Mouse (Mus musculus): ENCODE measurements around the gene Tec. TPM values are rescaled to one million over a fixed set of nuclear protein-coding genes. Genes with fewer than 3 reads are reported as not detected.

The Tec gene
- polyA plus RNA-seq, 1 experiment from 2014 or later = 12.1 TPM

DNA sequence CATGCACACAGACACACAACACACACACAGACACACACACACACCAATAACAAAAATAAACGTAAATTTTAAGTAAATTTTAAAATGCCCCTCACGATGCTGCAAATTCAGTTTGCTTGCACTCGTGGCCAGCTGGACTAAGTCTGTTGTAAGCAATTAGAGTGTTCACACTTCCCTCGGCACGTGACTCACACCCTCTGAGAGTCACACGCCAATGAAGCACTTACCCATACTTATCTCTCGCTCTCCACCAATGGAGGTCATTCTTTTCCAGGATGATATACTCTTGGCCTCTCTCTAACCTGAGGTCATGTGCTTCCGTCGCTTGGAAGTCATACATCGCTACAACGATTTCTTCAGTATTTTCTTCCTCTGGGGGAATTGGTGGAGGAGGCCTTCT, 86.5 kb downstream of the Tec start:
- H3K27ac ChIP-seq (ENCODE audit: low read length) = no peak overlapping the region
- ATAC-seq (ENCODE audit: low FRiP score, low TSS enrichment) = no peak
- H3K4me2 ChIP-seq (replicated peaks; ENCODE audit: low read depth, low read length) = no peak overlapping the region
- peaks cover 3% of the 10 kb centered on the region; the same call in 1 of the 2 replicates for H3K4me1 ChIP-seq (ENCODE audit: insufficient read depth, low read length)
- no peak overlapping the region for H3K9ac ChIP-seq (replicated peaks; ENCODE audit: low read length)
- H3K36me3 ChIP-seq (ENCODE audit: insufficient read depth, low read length) = no peaks in the 10 kb centered on the region
- H3K4me3 ChIP-seq (ENCODE audit: low read length) = no peak overlapping the region
- H3K9me3 ChIP-seq (ENCODE audit: low read length) = no peaks in the 10 kb centered on the region
- WGBS = 76% methylated on average over 11 of the region's 11 CpGs
- H3K27me3 ChIP-seq (ENCODE audit: insufficient read depth, low read length) = no peaks in the 10 kb centered on the region

DNA sequence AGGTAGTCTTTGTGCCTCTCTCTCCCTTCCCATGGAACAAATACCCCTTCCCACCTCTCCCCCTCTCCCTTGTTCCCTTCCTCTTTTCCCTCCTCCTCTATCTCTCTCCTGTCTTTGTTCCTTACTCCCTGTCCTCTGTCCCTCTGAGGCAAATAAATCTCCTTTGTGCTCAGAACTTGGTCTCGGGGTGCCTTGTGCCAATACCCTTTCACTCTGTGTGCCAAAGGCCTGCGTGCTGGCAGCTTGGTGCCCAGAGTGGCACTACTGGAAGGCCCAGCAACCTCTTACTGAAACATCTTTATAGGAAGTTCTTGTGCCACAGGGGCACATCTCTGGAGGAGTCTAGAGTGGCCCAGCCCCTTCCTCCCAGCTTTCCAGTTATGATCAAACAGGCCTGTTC, 91.7 kb downstream of the Tec start:
- no peak overlapping the region for H3K4me2 ChIP-seq (replicated peaks; ENCODE audit: low read depth, low read length)
- no peak overlapping the region for H3K9ac ChIP-seq (replicated peaks; ENCODE audit: low read length)
- no peak overlapping the region for H3K27ac ChIP-seq (ENCODE audit: low read length)
- no peaks in the 10 kb centered on the region for H3K4me1 ChIP-seq (ENCODE audit: insufficient read depth, low read length)
- no peak overlapping the region for H3K4me3 ChIP-seq (ENCODE audit: low read length)
- no peaks in the 10 kb centered on the region for H3K36me3 ChIP-seq (ENCODE audit: insufficient read depth, low read length)
- ATAC-seq (ENCODE audit: low FRiP score, low TSS enrichment) = no peak
- H3K27me3 ChIP-seq (ENCODE audit: insufficient read depth, low read length) = no peaks in the 10 kb centered on the region
- H3K9me3 ChIP-seq (ENCODE audit: low read length) = no peaks in the 10 kb centered on the region
- WGBS = 94% methylated on average over 2 of the region's 2 CpGs

DNA sequence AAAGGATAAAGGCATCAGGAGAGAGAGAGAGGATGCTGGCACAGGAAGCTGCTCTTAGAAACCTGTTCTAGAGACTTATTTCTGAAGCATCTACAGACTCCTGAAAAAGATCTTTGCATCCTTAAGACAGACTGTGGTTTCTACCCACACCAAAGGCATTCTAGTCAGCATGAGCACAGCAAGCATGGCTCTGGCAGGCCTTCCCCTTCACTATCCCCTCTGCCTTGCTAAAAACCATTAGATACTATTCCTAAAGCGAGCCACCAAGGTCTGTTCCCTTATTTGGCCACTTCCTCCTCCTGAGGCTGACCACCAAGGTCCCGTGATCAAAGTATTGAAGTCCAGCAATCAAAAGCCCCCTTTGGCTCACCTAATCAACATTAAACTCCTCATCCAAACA, 92.2 kb downstream of the Tec start:
- Histone ChIP-seq H3K4me2 (replicated peaks; ENCODE audit: low read depth, low read length) (no peak overlapping the region), H3K9me3 (ENCODE audit: low read length) (no peaks in the 10 kb centered on the region), H3K27me3 (ENCODE audit: insufficient read depth, low read length) (no peaks in the 10 kb centered on the region), H3K27ac (ENCODE audit: low read length) (no peak overlapping the region), H3K4me1 (ENCODE audit: insufficient read depth, low read length) (no peaks in the 10 kb centered on the region), H3K9ac (replicated peaks; ENCODE audit: low read length) (no peak overlapping the region), H3K4me3 (ENCODE audit: low read length) (no peak overlapping the region), H3K36me3 (ENCODE audit: insufficient read depth, low read length) (no peaks in the 10 kb centered on the region)
- 69% methylated on average over 2 of the region's 2 CpGs for WGBS
- ATAC-seq (ENCODE audit: low FRiP score, low TSS enrichment) = no peak

DNA sequence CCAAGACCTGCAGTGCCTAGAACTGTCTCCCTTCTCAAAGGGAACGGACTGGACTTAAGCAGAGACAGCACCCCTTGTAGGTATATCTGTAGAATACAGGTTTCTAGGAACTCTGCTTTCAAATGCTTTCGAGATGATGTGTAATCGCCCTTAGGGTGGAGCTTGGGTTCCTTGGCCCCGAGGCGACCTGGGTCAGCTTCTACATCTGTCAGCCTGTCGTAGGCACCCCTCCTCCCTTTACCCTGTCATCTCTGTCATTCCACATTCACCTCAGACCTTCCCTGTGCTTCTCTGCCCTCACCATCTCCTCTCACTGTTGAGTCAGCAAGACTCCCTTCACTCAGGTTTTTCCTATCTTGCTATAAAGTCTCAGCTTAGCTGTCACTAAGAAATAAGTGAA, 98.4 kb downstream of the Tec start:
- WGBS = 51% methylated on average over 6 of the region's 6 CpGs

DNA sequence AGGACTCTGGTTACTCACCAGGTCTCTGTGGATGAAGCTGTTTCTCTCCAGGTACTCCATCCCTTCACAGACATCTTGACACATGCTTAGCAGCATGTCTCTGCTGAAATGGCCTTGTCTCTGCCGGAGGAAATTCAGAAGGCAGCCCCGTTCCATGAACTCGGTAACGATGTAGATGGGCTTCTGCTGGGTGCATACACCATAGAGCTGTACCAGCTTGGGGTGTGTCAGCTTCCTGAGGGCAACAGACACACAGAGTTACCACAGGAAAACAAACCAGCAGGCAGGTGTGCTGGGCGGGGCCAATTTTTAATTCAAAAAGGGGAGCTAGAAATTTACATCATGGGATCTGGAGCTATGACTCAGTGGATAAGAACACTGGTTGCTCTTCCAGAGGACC, 104.7 kb downstream of the Tec start:
- Histone ChIP-seq H3K27ac (ENCODE audit: low read length) (no peak overlapping the region), H3K36me3 (ENCODE audit: insufficient read depth, low read length) (no peaks in the 10 kb centered on the region; the same call in 1 of the 2 replicates), H3K27me3 (ENCODE audit: insufficient read depth, low read length) (no peaks in the 10 kb centered on the region), H3K4me3 (ENCODE audit: low read length) (no peak overlapping the region), H3K4me1 (ENCODE audit: insufficient read depth, low read length) (no peaks in the 10 kb centered on the region), H3K9me3 (ENCODE audit: low read length) (no peaks in the 10 kb centered on the region), H3K4me2 (replicated peaks; ENCODE audit: low read depth, low read length) (no peak overlapping the region), H3K9ac (replicated peaks; ENCODE audit: low read length) (no peak overlapping the region)
- 95% methylated on average over 5 of the region's 5 CpGs for WGBS
- ATAC-seq (ENCODE audit: low FRiP score, low TSS enrichment) = no peak

More for the DNA sequence above, 98.4 kb downstream of the Tec start:
- Histone ChIP-seq H3K9ac (replicated peaks; ENCODE audit: low read length) (no peak overlapping the region), H3K9me3 (ENCODE audit: low read length) (no peaks in the 10 kb centered on the region), H3K27ac (ENCODE audit: low read length) (no peak overlapping the region), H3K4me1 (ENCODE audit: insufficient read depth, low read length) (no peaks in the 10 kb centered on the region), H3K27me3 (ENCODE audit: insufficient read depth, low read length) (no peaks in the 10 kb centered on the region), H3K36me3 (ENCODE audit: insufficient read depth, low read length) (no peaks in the 10 kb centered on the region), H3K4me2 (replicated peaks; ENCODE audit: low read depth, low read length) (no peak overlapping the region), H3K4me3 (ENCODE audit: low read length) (no peak overlapping the region)
- ATAC-seq (ENCODE audit: low FRiP score, low TSS enrichment) = no peak

DNA sequence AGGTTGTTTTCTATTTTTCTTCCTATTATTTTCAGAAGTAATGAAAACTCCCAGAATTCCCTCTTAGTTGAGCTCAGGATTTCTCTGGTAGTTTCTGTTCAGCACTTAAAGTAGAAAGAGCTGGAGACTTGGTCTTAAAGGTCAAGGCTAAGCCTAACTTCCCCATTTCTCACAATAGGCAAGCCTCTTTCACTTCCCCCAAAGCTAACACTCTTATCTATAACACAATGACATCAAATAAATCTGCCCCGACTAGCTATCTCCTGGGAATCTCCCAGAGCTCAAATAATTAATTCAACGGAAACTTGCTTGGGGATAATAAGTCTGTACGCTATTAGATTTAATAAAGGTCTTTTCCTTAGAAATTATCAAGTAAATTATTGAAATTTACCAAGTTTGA, 105.3 kb downstream of the Tec start:
- Histone ChIP-seq H3K4me1 (ENCODE audit: insufficient read depth, low read length) (no peaks in the 10 kb centered on the region), H3K27me3 (ENCODE audit: insufficient read depth, low read length) (no peaks in the 10 kb centered on the region), H3K9me3 (ENCODE audit: low read length) (no peaks in the 10 kb centered on the region), H3K36me3 (ENCODE audit: insufficient read depth, low read length) (no peaks in the 10 kb centered on the region; the same call in 1 of the 2 replicates), H3K9ac (replicated peaks; ENCODE audit: low read length) (no peak overlapping the region), H3K4me2 (replicated peaks; ENCODE audit: low read depth, low read length) (no peak overlapping the region), H3K27ac (ENCODE audit: low read length) (no peak overlapping the region), H3K4me3 (ENCODE audit: low read length) (no peak overlapping the region)
- no peak for ATAC-seq (ENCODE audit: low FRiP score, low TSS enrichment)
- 57% methylated on average over 3 of the region's 3 CpGs for WGBS

DNA sequence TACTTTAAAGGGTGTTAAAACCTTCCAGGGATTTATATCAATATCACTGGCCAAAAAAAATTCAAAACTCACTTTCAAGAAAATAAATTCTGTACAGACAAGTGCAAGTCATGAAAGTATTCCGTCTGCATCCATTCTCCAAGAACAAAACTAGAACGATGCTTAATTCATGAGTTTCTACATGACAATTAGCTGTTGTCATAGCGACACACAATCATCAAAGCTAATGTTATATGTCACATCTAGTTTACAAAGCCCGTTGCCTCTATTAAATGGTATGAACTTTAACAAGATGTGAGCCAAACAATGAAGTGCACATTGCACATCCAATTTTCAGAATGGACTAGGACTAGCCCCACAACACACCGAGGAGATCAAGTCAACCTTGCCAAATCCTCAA, 106.5 kb downstream of the Tec start:
- Histone ChIP-seq H3K4me1 (ENCODE audit: insufficient read depth, low read length) (no peaks in the 10 kb centered on the region), H3K9me3 (ENCODE audit: low read length) (no peaks in the 10 kb centered on the region), H3K9ac (replicated peaks; ENCODE audit: low read length) (no peak overlapping the region), H3K27me3 (ENCODE audit: insufficient read depth, low read length) (no peaks in the 10 kb centered on the region), H3K36me3 (ENCODE audit: insufficient read depth, low read length) (no peaks in the 10 kb centered on the region; the same call in 1 of the 2 replicates), H3K4me3 (ENCODE audit: low read length) (no peak overlapping the region), H3K4me2 (replicated peaks; ENCODE audit: low read depth, low read length) (no peak overlapping the region), H3K27ac (ENCODE audit: low read length) (no peak overlapping the region)
- no peak for ATAC-seq (ENCODE audit: low FRiP score, low TSS enrichment)
- 91% methylated on average over 5 of the region's 5 CpGs for WGBS

DNA sequence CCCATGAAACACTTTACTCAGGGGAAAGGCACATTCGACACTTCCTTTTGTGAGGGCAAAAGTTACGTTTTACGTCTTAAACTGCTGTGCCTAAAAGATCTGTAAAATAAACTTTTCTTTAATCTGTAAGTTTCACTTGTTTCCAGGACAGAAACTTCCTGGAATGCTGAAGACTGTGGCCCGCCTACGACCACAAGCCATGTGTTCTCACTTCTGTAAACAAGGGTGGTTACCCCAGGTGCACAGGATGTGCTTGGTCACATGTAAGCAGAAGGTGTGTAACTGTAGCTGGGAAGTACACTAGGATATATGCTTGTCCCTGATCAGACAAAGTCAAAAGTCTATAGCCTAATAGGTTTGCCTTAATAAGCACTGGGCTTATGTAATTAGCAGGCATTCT, 107.0 kb downstream of the Tec start:
- 48% methylated on average over 5 of the region's 5 CpGs for WGBS
- Histone ChIP-seq H3K9ac (replicated peaks; ENCODE audit: low read length) (no peak overlapping the region), H3K4me3 (ENCODE audit: low read length) (no peak overlapping the region), H3K9me3 (ENCODE audit: low read length) (no peaks in the 10 kb centered on the region), H3K36me3 (ENCODE audit: insufficient read depth, low read length) (no peaks in the 10 kb centered on the region; the same call in 1 of the 2 replicates), H3K4me1 (ENCODE audit: insufficient read depth, low read length) (no peaks in the 10 kb centered on the region), H3K4me2 (replicated peaks; ENCODE audit: low read depth, low read length) (no peak overlapping the region), H3K27me3 (ENCODE audit: insufficient read depth, low read length) (no peaks in the 10 kb centered on the region), H3K27ac (ENCODE audit: low read length) (no peak overlapping the region)
- no peak for ATAC-seq (ENCODE audit: low FRiP score, low TSS enrichment)

DNA sequence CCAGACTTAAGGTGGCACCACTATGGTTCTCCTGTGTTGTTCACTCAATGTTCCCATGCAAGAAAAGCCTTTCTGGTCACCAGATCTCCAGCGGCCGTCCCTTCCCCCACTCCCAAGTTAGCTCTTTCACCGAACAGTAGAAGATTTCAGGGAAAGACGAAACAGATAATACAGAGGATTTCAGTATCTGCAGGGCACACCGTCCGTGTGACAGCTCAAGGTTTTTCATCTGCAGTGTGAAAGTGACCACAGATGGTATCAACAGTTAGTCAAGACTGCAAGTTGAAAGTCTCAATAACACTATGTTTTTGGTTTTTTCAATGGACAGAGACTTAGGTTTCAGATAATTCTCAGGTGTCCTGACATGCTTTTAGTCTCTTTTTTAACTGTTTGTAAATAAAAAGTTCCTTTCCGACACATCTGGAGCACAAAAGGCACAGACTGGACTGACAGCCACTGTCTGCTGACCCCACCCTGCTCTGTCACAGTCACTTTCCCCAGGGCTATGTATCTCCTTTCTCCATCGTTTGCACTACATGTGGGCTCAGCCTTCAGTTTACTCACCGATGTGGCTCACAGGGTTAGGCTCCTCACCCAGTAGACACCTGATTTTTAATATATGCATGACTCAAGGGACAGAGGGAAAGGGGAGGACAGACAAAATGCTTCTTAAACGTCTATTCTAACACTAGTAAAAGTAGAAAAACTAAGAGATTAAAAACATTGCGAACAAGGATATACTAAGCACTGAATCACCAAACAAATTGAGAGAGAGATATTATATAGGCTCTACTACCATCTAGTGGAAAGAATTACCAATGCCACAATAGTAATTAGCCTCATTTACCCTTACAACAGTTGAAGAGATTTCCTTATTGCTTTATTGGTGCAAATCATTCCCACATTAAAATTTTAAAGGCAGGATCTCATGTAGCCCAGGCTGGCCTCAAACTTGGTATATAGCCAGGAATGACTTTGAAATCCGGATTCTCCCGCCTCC, 109.1 kb downstream of the Tec start:
- Histone ChIP-seq H3K9me3 (ENCODE audit: low read length) (no peaks in the 10 kb centered on the region), H3K27me3 (ENCODE audit: insufficient read depth, low read length) (no peaks in the 10 kb centered on the region), H3K4me2 (replicated peaks; ENCODE audit: low read depth, low read length) (no peak overlapping the region), H3K27ac (ENCODE audit: low read length) (no peak overlapping the region), H3K9ac (replicated peaks; ENCODE audit: low read length) (no peak overlapping the region), H3K4me3 (ENCODE audit: low read length) (no peak overlapping the region), H3K4me1 (ENCODE audit: insufficient read depth, low read length) (no peaks in the 10 kb centered on the region), H3K36me3 (ENCODE audit: insufficient read depth, low read length) (no peaks in the 10 kb centered on the region; the same call in 1 of the 2 replicates)
- 73% methylated on average over 13 of the region's 13 CpGs for WGBS
- ATAC-seq (ENCODE audit: low FRiP score, low TSS enrichment) = peak; percentile 35

DNA sequence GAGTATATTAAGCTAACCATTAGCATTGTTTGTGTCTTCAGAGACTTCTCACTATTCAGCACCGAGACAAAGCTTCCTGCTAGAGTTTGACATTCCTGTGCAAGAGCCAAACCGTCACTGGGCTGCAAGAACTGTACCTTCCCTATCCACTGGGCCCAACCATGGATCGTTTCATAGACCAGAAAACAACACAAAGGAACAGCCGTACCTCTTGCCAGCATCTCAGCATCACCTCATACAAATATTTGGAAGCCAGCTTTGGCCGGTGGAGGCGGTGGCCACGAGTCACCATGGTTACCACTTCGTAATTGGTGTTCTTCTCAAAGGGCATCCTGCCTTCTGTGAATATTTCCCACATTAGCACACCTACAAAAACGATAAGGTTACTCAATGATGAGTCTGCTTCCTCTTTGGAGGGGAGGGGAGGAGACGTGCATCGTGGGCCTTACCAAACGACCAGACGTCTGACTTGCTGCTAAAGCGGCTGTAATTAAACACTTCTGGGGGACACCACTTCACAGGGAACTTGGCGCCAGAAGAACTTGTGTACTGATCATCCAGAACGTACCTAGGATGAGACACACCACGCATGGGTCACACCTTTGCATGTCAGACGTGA, 111.0 kb downstream of the Tec start:
- no peak overlapping the region for H3K27ac ChIP-seq (ENCODE audit: low read length)
- no peaks in the 10 kb centered on the region for H3K27me3 ChIP-seq (ENCODE audit: insufficient read depth, low read length)
- no peak for ATAC-seq (ENCODE audit: low FRiP score, low TSS enrichment)
- H3K4me2 ChIP-seq (replicated peaks; ENCODE audit: low read depth, low read length) = no peak overlapping the region
- WGBS = 78% methylated on average over 18 of the region's 18 CpGs
- no peak overlapping the region for H3K4me3 ChIP-seq (ENCODE audit: low read length)
- no peaks in the 10 kb centered on the region for H3K9me3 ChIP-seq (ENCODE audit: low read length)
- no peak overlapping the region for H3K9ac ChIP-seq (replicated peaks; ENCODE audit: low read length)
- no peaks in the 10 kb centered on the region for H3K4me1 ChIP-seq (ENCODE audit: insufficient read depth, low read length)
- H3K36me3 ChIP-seq (ENCODE audit: insufficient read depth, low read length) = no peaks in the 10 kb centered on the region; the same call in 1 of the 2 replicates

Data from kidney, embryonic 16.5 days (tissue).